Mouse (Mus musculus): ENCODE results near the gene Cyp1a2.

DNA sequence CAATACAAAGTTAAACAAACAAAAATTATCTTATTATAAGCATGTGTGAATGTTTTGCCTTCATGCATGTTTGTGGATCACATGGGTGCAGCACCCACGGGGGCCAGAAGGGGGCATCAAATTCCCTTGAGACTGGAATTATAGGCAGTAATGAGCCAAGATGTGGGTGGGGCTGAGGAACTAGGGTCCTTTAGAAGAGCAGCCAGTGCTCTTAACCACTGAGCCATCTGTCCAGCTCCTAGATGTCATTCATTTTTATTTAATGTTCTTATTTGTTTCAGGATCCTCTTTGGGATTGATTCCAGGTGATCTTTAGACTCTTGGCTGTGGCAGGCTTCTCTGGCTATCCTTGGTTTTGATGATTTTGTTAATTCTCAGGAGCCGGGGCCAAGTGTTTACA, 4.7 kb upstream of the Cyp1a2 start:
- peak; percentile 65 for TF ChIP-seq CTCF (IDR thresholded peaks at IDR 0.05; ENCODE audit: low read depth)
- TF ChIP-seq EP300 (IDR thresholded peaks at IDR 0.05; ENCODE audit: low read depth): no peak
